Mouse (Mus musculus): ENCODE data around the gene Uchl3.

DNA sequence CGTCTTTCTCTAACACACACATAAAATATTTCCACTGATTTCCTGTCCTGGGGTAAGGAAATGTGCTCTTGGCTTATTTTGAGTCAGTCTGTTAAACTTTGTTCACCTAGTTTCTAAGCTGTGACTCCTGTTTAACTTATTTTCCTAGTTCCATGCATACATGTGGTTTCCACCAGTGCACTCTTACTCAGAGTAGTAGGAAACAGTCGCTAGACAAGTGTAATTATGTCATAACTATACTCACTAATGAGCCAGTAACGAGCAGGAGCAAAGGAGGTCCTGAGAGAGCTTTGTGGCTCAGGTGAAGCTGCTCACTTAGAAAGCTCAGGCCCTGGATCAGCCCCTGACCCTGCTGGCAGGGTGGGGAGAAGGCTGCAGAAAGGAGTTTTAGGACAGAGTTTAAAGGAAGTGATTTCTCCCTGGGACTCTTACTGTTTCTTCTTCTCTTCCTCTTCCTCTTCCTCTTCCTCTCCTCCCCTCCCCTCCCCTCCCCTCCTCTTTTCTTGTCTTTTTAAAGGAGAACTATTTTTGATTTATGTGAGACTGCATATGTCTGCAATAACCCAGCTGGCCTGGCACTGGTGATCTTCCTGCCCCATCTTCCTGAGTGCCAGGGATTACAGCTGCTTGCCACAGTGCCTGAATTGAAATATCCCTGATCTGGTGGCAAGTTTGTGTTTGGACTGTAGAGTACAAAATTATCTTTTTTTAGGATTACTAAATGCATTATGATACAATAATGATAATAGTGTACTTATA, 8.1 kb downstream of the Uchl3 start:
- TF ChIP-seq CTCF (conservative IDR thresholded peaks at IDR 0.05; ENCODE audit: insufficient read depth, insufficient read length, low read depth, low read length) (no peak), POLR2A (IDR thresholded peaks at IDR 0.05; ENCODE audit: low read depth, low read length) (no peak)

Measured in kidney, adult 2 months (tissue).